Mouse (Mus musculus): ENCODE data around the gene Psmb1.
A peak's percentile ranks its signal among the peaks of the same experiment; 100 is the strongest.
"Not testable (repeated sequence)": the region's sequence is repeated elsewhere in the genome, so short reads cannot be mapped to it uniquely, and the experiment has no call there.

Psmb1 gene

GRCm38 (mm10) chr17:15499656-15500394, at the start of gene Psmb1, which contains the start of gene Tbp:
Psmb1 (minus strand) TSS chr17:15499751.
Tbp (plus strand) TSS chr17:15499888.
- DNase-seq (ENCODE audit: low spot score) = peak; percentile 87

GRCm38 (mm10) chr17:15546440-15546839, 46.9 kb upstream of the Psmb1 start:
- no peak for DNase-seq (ENCODE audit: low spot score)

- DNase-seq (ENCODE audit: low spot score) = not testable (repeated sequence)
These were observed 44.3 kb upstream of the Psmb1 start for GRCm38 (mm10) chr17:15543868-15544267.

GRCm38 (mm10) chr17:15540309-15540708, 40.8 kb upstream of the Psmb1 start:
- DNase-seq (ENCODE audit: low spot score) = no peak

- no peak for DNase-seq (ENCODE audit: low spot score)
These were observed 36.9 kb upstream of the Psmb1 start for GRCm38 (mm10) chr17:15536457-15536904.

GRCm38 (mm10) chr17:15535943-15536342, 36.4 kb upstream of the Psmb1 start:
- DNase-seq (ENCODE audit: low spot score) = no peak

- DNase-seq (ENCODE audit: low spot score) = no peak
These were observed 35.7 kb upstream of the Psmb1 start for GRCm38 (mm10) chr17:15535162-15535800.

GRCm38 (mm10) chr17:15530141-15530540, 30.6 kb upstream of the Psmb1 start:
- DNase-seq (ENCODE audit: low spot score) = no peak

GRCm38 (mm10) chr17:15528887-15529286, 29.3 kb upstream of the Psmb1 start:
- no peak for DNase-seq (ENCODE audit: low spot score)

GRCm38 (mm10) chr17:15527811-15528136, 28.2 kb upstream of the Psmb1 start:
- DNase-seq (ENCODE audit: low spot score) = no peak

GRCm38 (mm10) chr17:15526986-15527810, 27.6 kb upstream of the Psmb1 start, which contains the start of gene Pdcd2:
Pdcd2 (minus strand) TSS chr17:15527301.
- DNase-seq (ENCODE audit: low spot score) = peak; percentile 78

- no peak for DNase-seq (ENCODE audit: low spot score)
These were observed 26.8 kb upstream of the Psmb1 start for GRCm38 (mm10) chr17:15526304-15526703.

GRCm38 (mm10) chr17:15518766-15519165, 19.2 kb upstream of the Psmb1 start:
- DNase-seq (ENCODE audit: low spot score) = no peak

- no peak for DNase-seq (ENCODE audit: low spot score)
These were observed 18.6 kb upstream of the Psmb1 start for GRCm38 (mm10) chr17:15518186-15518585.

GRCm38 (mm10) chr17:15517776-15518175, 18.2 kb upstream of the Psmb1 start:
- DNase-seq (ENCODE audit: low spot score) = no peak

GRCm38 (mm10) chr17:15510694-15511093, 11.1 kb upstream of the Psmb1 start:
- no peak for DNase-seq (ENCODE audit: low spot score)

GRCm38 (mm10) chr17:15498753-15499113, 818 bp downstream of the Psmb1 start:
- DNase-seq (ENCODE audit: low spot score) = no peak

- peak; percentile 86 for DNase-seq (ENCODE audit: low spot score)
These were observed 1.4 kb downstream of the Psmb1 start for GRCm38 (mm10) chr17:15497882-15498752.

- no peak for DNase-seq (ENCODE audit: low spot score)
These were observed 9.0 kb downstream of the Psmb1 start for GRCm38 (mm10) chr17:15490542-15490941.

- DNase-seq (ENCODE audit: low spot score) = no peak
These were observed 26.9 kb downstream of the Psmb1 start for GRCm38 (mm10) chr17:15472671-15473070.

GRCm38 (mm10) chr17:15467669-15468068, 31.9 kb downstream of the Psmb1 start:
- peak; percentile 20 for DNase-seq (ENCODE audit: low spot score)
